Comparison of ENCODE assay signal across 9 mouse cellular contexts in the genomic region with DNA sequence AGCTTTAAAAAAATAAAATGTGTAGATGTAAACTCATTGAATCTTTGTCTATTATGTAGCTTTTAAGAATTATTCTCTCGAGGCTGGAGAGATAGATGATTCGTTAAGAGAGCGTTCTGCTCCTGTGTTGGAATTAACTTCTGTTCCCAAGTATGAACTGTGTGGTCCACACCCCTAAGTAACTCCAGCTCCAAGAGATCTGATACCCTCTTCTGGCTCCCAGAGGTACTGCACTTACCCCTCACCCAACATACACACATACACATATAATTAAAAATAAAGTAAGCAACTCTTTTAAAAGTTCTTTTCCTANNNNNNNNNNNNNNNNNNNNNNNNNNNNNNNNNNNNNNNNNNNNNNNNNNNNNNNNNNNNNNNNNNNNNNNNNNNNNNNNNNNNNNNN. TPM values are rescaled to one million over a fixed set of nuclear protein-coding genes. Genes with fewer than 3 reads are reported as not detected.
DNase-seq lines count a peak whose midpoint lies in the region; ATAC-seq and TF ChIP-seq lines count a peak whose summit lies in the region.
"Had no signal": no experiment of that assay in that cellular context is flagged by ENCODE, and none has a peak within 500 bp of the region (broad histone marks: within the 10 kb centered on the region; RNA-seq: fewer than 3 reads in every experiment).

No protein-coding gene starts in this region.

- no peak overlapping the region for H3K4me3 ChIP-seq in kidney, adult 2 months (ENCODE audit: insufficient read depth, low read depth, low read length)
- no peak overlapping the region for H3K4me3 ChIP-seq in liver, embryonic 14.5 days (ENCODE audit: insufficient read depth in 1 of 2, low read depth in 2 of 2, low read length in 2 of 2)
- H3K4me3 ChIP-seq: liver, embryonic 13.5 days had no signal

- no peak overlapping the region for H3K27ac ChIP-seq in kidney, adult 2 months (ENCODE audit: insufficient read depth, low read depth, low read length)
- no peak overlapping the region for H3K27ac ChIP-seq in liver, embryonic 14.5 days
- H3K27ac ChIP-seq: liver, embryonic 13.5 days had no signal

- DNase-seq in heart, adult 11 months: peak; percentile 56
- DNase-seq in heart, adult 9 months (ENCODE audit: low spot score in 2 of 2): no peak
- DNase-seq in 416B (ENCODE audit: low read depth): peak; percentile 28
- DNase-seq in kidney, adult 2 months: peak; percentile 33
- DNase-seq in liver, embryonic 14.5 days (ENCODE audit: low read depth in 3 of 3, low spot score in 3 of 3): no peak
- no peak for DNase-seq in adipocyte (ENCODE audit: low spot score)
- DNase-seq in MN1 (ENCODE audit: low spot score): no peak
- DNase-seq: liver, embryonic 13.5 days had no signal

- peak; percentile 44; the same call in 1 of the 2 replicates for TF ChIP-seq CTCF in kidney, adult 2 months (conservative IDR thresholded peaks at IDR 0.05; ENCODE audit: insufficient read depth, insufficient read length, low read depth, low read length)
- peak; percentile 25; the same call in 1 of the 2 replicates for TF ChIP-seq CTCF in liver, embryonic 14.5 days (IDR thresholded peaks at IDR 0.05; ENCODE audit: low read depth)

- no peaks in the 10 kb centered on the region for H3K27me3 ChIP-seq in kidney, adult 2 months (replicated peaks; ENCODE audit: control insufficient read depth, insufficient read depth, low read length)
- H3K27me3 ChIP-seq in liver, embryonic 14.5 days (ENCODE audit: control insufficient read depth, insufficient read depth, low read length): no peaks in the 10 kb centered on the region
- H3K27me3 ChIP-seq: liver, embryonic 13.5 days had no signal

- no peaks in the 10 kb centered on the region for H3K9me3 ChIP-seq in liver, embryonic 14.5 days (ENCODE audit: control insufficient read depth, low read length)
- H3K9me3 ChIP-seq: liver, embryonic 13.5 days had no signal

- H3K36me3 ChIP-seq in kidney, adult 2 months (ENCODE audit: control insufficient read depth, insufficient read depth, low read length): no peaks in the 10 kb centered on the region
- no peaks in the 10 kb centered on the region for H3K36me3 ChIP-seq in liver, embryonic 14.5 days (replicated peaks; ENCODE audit: control insufficient read depth, insufficient read depth, low read depth)
- H3K36me3 ChIP-seq: liver, embryonic 13.5 days had no signal

- WGBS in kidney, adult 2 months: 44% methylated on average over 3 of the region's 3 CpGs
- WGBS in liver, embryonic 14.5 days (ENCODE audit: insufficient replicate concordance): 43% methylated on average over 3 of the region's 3 CpGs

- TF ChIP-seq EP300 in liver, embryonic 14.5 days (IDR thresholded peaks at IDR 0.05; ENCODE audit: low read depth): no peak

- H3K4me1 ChIP-seq in kidney, adult 2 months (ENCODE audit: control insufficient read depth, insufficient read depth, low read length): no peaks in the 10 kb centered on the region
- H3K4me1 ChIP-seq in liver, embryonic 14.5 days (replicated peaks; ENCODE audit: control insufficient read depth in 2 of 2, insufficient read depth in 2 of 2, low read length in 1 of 2): no peaks in the 10 kb centered on the region
- H3K4me1 ChIP-seq: liver, embryonic 13.5 days had no signal

- peak; percentile 80 for ATAC-seq in common myeloid progenitor, adult 5-6 weeks (replicated peaks; ENCODE audit: low read depth, poor library complexity, severe bottlenecking)
- ATAC-seq in liver, embryonic 14.5 days (ENCODE audit: insufficient read depth): no peak

- TF ChIP-seq POLR2A in kidney, adult 2 months (IDR thresholded peaks at IDR 0.05; ENCODE audit: low read depth, low read length): no peak

- no peak overlapping the region for H3K9ac ChIP-seq in liver, embryonic 14.5 days (replicated peaks)
- H3K9ac ChIP-seq: liver, embryonic 13.5 days had no signal

- no peak overlapping the region for H3K4me2 ChIP-seq in liver, embryonic 14.5 days (ENCODE audit: low read depth)
- H3K4me2 ChIP-seq: liver, embryonic 13.5 days had no signal

RNA-seq across cellular contexts. Expression of a gene that starts 28.8 kb away (rescaled TPM):
- not detected in 2 replicates for total RNA-seq in common myeloid progenitor, adult 5-6 weeks (2017)
- polyA plus RNA-seq in kidney, adult 2 months (2012; rRNA removed): 0.10 and 0.11 TPM in 2 replicates
- polyA plus RNA-seq in liver, embryonic 14.5 days (2012; rRNA removed): 0.07 and 0.09 TPM in 2 replicates
- polyA plus RNA-seq in liver, embryonic 14.5 days (2014; fragmentation: Nextera tagmentation; extraction: Ambion mirVana): 0.22 and 0.27 TPM in 2 replicates

Comparison
In these comparisons a context has a peak if more than half of its experiments do, and no peak if none do; other contexts are left out.
1. DNase-seq: peak in heart, adult 11 months (single experiment), 416B (single experiment) and kidney, adult 2 months (single experiment); none in heart, adult 9 months (0 of 2), liver, embryonic 14.5 days (0 of 3), adipocyte (single experiment) and MN1 (single experiment).